Mouse (Mus musculus) erythroblast, embryonic 14.5 days (primary cell): Measurements from ENCODE around the gene Asxl1.

Experiments
- GATA1 ChIP-seq: IDR thresholded peaks from 2 replicates; pipeline ENCODE4 v1.6.1; 2012; ENCODE audit warnings: low read length, inconsistent platforms, mixed read lengths
- TAL1 ChIP-seq: IDR thresholded peaks from 3 replicates; pipeline ENCODE4 v1.6.1; 2012; ENCODE audit warnings: low read length, inconsistent platforms, mixed read lengths

DNA sequence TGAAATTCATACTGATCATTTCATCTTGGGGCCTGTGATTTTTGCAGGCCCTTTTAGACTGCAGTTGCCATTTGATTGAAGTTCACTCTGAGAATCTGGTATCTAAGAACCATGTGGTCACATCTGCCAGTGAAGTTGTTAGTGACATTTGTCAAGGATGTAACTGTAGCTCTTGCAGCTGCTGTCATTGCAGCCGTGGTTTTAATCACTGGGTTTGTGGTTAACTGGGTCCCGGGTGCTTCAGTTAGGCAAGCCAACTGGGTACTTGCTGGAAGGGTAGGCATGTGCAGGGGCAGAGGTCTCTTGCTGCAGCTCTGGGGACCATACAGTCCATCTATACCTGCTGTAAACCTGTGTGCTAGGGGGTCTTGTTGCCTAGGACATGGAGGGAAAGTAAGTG is 9.5 kb upstream of the Asxl1 start:
- TF ChIP-seq TAL1 (no peak), GATA1 (no peak)
